In genomic region chr3:36863881-36864280, GRCm38 (mm10) we compare ENCODE assay signal across 9 mouse cellular contexts. TPM values are rescaled to one million over a fixed set of nuclear protein-coding genes. Genes with fewer than 3 reads are reported as not detected.
A peak's percentile ranks its signal among the peaks of the same experiment; 100 is the strongest.
DNase-seq lines count a peak whose midpoint lies in the region; ATAC-seq and TF ChIP-seq lines count a peak whose summit lies in the region.
"Had no signal": no experiment of that assay in that cellular context is flagged by ENCODE, and none has a peak within 500 bp of the region (broad histone marks: within the 10 kb centered on the region; RNA-seq: fewer than 3 reads in every experiment).

No protein-coding gene starts in this region.

- no peaks in the 10 kb centered on the region for H3K9me3 ChIP-seq in limb, embryonic 15.5 days
- no peaks in the 10 kb centered on the region for H3K9me3 ChIP-seq in stomach, postnatal 0 days (ENCODE audit: control insufficient read depth, low read length)

- H3K4me2 ChIP-seq in limb, embryonic 15.5 days: peak overlapping the region; percentile 55
- H3K4me2 ChIP-seq in stomach, postnatal 0 days (replicated peaks; ENCODE audit: low read depth): peak overlapping the region; percentile 72

- TF ChIP-seq POLR2A in cerebellum, adult 2 months (IDR thresholded peaks at IDR 0.05; ENCODE audit: borderline replicate concordance, insufficient read depth, low read length): no peak

- H3K9ac ChIP-seq in limb, embryonic 15.5 days: peak overlapping the region; percentile 72
- peak overlapping the region; percentile 86 for H3K9ac ChIP-seq in stomach, postnatal 0 days (ENCODE audit: low read length)

- no peak for TF ChIP-seq EP300 in stomach, postnatal 0 days (optimal IDR thresholded peaks at IDR 0.05)

- 60% methylated on average over 4 of the region's 4 CpGs for WGBS in cerebellum, adult 2 months
- WGBS in limb, embryonic 15.5 days: 46% methylated on average over 4 of the region's 4 CpGs
- WGBS in stomach, postnatal 0 days: 50% methylated on average over 4 of the region's 4 CpGs

- no peak overlapping the region for H3K27ac ChIP-seq in cerebellum, adult 2 months (ENCODE audit: insufficient read depth, low read length)
- H3K27ac ChIP-seq in limb, embryonic 15.5 days: no peak overlapping the region
- no peak overlapping the region for H3K27ac ChIP-seq in stomach, postnatal 0 days (replicated peaks)

- peaks cover 21% of the 10 kb centered on the region for H3K36me3 ChIP-seq in limb, embryonic 15.5 days
- H3K36me3 ChIP-seq in stomach, postnatal 0 days (ENCODE audit: control insufficient read depth, insufficient read depth, low read length): no peaks in the 10 kb centered on the region

- H3K27me3 ChIP-seq in cerebellum, adult 2 months (ENCODE audit: control insufficient read depth, insufficient read depth, low read length): no peaks in the 10 kb centered on the region
- no peaks in the 10 kb centered on the region for H3K27me3 ChIP-seq in limb, embryonic 15.5 days
- no peaks in the 10 kb centered on the region for H3K27me3 ChIP-seq in stomach, postnatal 0 days (ENCODE audit: control insufficient read depth, insufficient read depth, low read length)

- no peaks in the 10 kb centered on the region for H3K4me1 ChIP-seq in cerebellum, adult 2 months (ENCODE audit: control insufficient read depth, insufficient read depth, low read length)
- H3K4me1 ChIP-seq in limb, embryonic 15.5 days: peaks cover 4% of the 10 kb centered on the region
- no peaks in the 10 kb centered on the region for H3K4me1 ChIP-seq in stomach, postnatal 0 days (replicated peaks; ENCODE audit: control insufficient read depth, insufficient read depth)

- no peak for TF ChIP-seq CTCF in cerebellum, adult 2 months (IDR thresholded peaks at IDR 0.05; ENCODE audit: borderline replicate concordance, insufficient read depth, low read depth, low read length)
- no peak for TF ChIP-seq CTCF in stomach, postnatal 0 days (IDR thresholded peaks at IDR 0.05; ENCODE audit: low read depth)

- H3K4me3 ChIP-seq in cerebellum, adult 2 months (replicated peaks; ENCODE audit: insufficient read depth, low read depth, low read length): peak overlapping the region; percentile 66
- peak overlapping the region; percentile 72 for H3K4me3 ChIP-seq in limb, embryonic 15.5 days
- peak overlapping the region; percentile 75 for H3K4me3 ChIP-seq in stomach, postnatal 0 days (ENCODE audit: low read depth, low read length)

- DNase-seq in cerebellum, adult 2 months: no peak
- DNase-seq in cerebellum, adult 11 months: no peak
- peak; percentile 21 for DNase-seq in thymus, postnatal 0 days (ENCODE audit: low spot score)
- DNase-seq in thymus, postnatal 25 days: no peak
- DNase-seq in stomach, postnatal 0 days (ENCODE audit: low spot score): no peak
- DNase-seq in cerebellum, adult 8-10 months: no peak
- DNase-seq in left cerebral cortex, adult 8-10 months (ENCODE audit: low spot score in 2 of 2): no peak
- DNase-seq: cerebellum, postnatal 25 days had no signal

- ATAC-seq in limb, embryonic 15.5 days (ENCODE audit: insufficient number of reproducible peaks, low FRiP score, low TSS enrichment, low read depth): no peak
- no peak for ATAC-seq in stomach, postnatal 0 days (ENCODE audit: low FRiP score, low TSS enrichment)

RNA-seq across cellular contexts. Expression of gene 4932438A13Rik, which starts 1.0 kb away (rescaled TPM):
- polyA plus RNA-seq in cerebellum, adult 2 months (2012; rRNA removed): 52.1 and 55.6 TPM in 2 replicates
- 75.6 and 91.2 TPM in 2 replicates for polyA plus RNA-seq in thymus, postnatal 0 days (2015; fragmentation: Nextera tagmentation; extraction: Ambion mirVana)
- polyA plus RNA-seq in limb, embryonic 15.5 days (2015; fragmentation: Nextera tagmentation; extraction: Ambion mirVana): 48.7 and 52.1 TPM in 2 replicates
- polyA plus RNA-seq in stomach, postnatal 0 days (2015; fragmentation: Nextera tagmentation; extraction: Ambion mirVana): 16.7 and 17.1 TPM in 2 replicates
- total RNA-seq in left cerebral cortex, adult 8-10 months (2022): 100 to 1,000 TPM in 3 of 4 experiments, 10 to 100 TPM in 1; 98.9 to 128 (median 113) TPM
